Mouse (Mus musculus) adrenal gland, adult 2 months (tissue): ENCODE data around the gene Rpusd1. TPM values are rescaled to one million over a fixed set of nuclear protein-coding genes. Genes with fewer than 3 reads are reported as not detected.

Experiments used
- DNase-seq: peaks from one replicate; pipeline ENCODE4 v3.0.0; 2021
- long read RNA-seq: library from polyadenylated mRNA; stranded (forward); transcript quantifications from one replicate; pipeline ENCODE4 v2.0.0, GENCODE M21; 2021
- polyA plus RNA-seq: library from polyadenylated mRNA; depleted of rRNA; stranded (reverse); fragments of >200 nt; gene quantifications from 2 replicates; pipeline ENCODE4 v1.2.3, GENCODE M21; 2012; rRNA removed
- total RNA-seq, 2 experiments: library from RNA; stranded (reverse); gene quantifications; 2 replicates each; pipeline ENCODE4 v1.2.3; 2021

Gene Rpusd1
- total RNA-seq (10 to 100 TPM; 10.3 to 14.6 TPM), polyA plus RNA-seq (87.7 and 100 TPM in 2 replicates)
- long read RNA-seq, transcript Rpusd1-201 (6 exons, 1,745 nt) = major isoform, 7 of 17 reads
- long read RNA-seq, partial matches to known transcripts = 2 of 17 reads
- long read RNA-seq, other reads (novel, unspliced or antisense) = 1 of 17 reads

- peak; percentile 99 for DNase-seq
Measured at GRCm38 (mm10) chr17:25727265-25728008, at the start of gene Rpusd1, which contains the start of gene Chtf18. Gene Rpusd1 (plus strand): TSS chr17:25727670. Gene Chtf18 (minus strand): TSS chr17:25727419.

GRCm38 (mm10) chr17:25677969-25678368, 49.5 kb upstream of the Rpusd1 start:
- DNase-seq = no peak

GRCm38 (mm10) chr17:25679818-25680217, 47.7 kb upstream of the Rpusd1 start:
- no peak for DNase-seq

GRCm38 (mm10) chr17:25681636-25682035, 45.8 kb upstream of the Rpusd1 start:
- DNase-seq = no peak

- DNase-seq = no peak
Measured at GRCm38 (mm10) chr17:25686323-25686722, 41.1 kb upstream of the Rpusd1 start.

GRCm38 (mm10) chr17:25688922-25689321, 38.5 kb upstream of the Rpusd1 start:
- DNase-seq = no peak

- no peak for DNase-seq
Measured at GRCm38 (mm10) chr17:25696263-25696662, 31.2 kb upstream of the Rpusd1 start.

- DNase-seq = peak; percentile 57
Measured at GRCm38 (mm10) chr17:25698446-25698845, 29.0 kb upstream of the Rpusd1 start.

GRCm38 (mm10) chr17:25700863-25701496, 26.5 kb upstream of the Rpusd1 start:
- DNase-seq = no peak

- no peak for DNase-seq
Measured at GRCm38 (mm10) chr17:25709994-25710393, 17.5 kb upstream of the Rpusd1 start.

GRCm38 (mm10) chr17:25711136-25711535, 16.3 kb upstream of the Rpusd1 start:
- DNase-seq = no peak

GRCm38 (mm10) chr17:25715627-25716026, 11.8 kb upstream of the Rpusd1 start:
- DNase-seq = no peak

GRCm38 (mm10) chr17:25716130-25716529, 11.3 kb upstream of the Rpusd1 start:
- DNase-seq = no peak

GRCm38 (mm10) chr17:25716711-25717637, 10.5 kb upstream of the Rpusd1 start, which contains the start of gene Gng13:
Gene Gng13 (plus strand): TSS chr17:25717171.
- peak; percentile 44 for DNase-seq

- no peak for DNase-seq
Measured at GRCm38 (mm10) chr17:25717691-25718090, 9.8 kb upstream of the Rpusd1 start.

GRCm38 (mm10) chr17:25721476-25721875, 6.0 kb upstream of the Rpusd1 start:
- no peak for DNase-seq

- no peak for DNase-seq
Measured at GRCm38 (mm10) chr17:25723470-25723869, 4.0 kb upstream of the Rpusd1 start.

- no peak for DNase-seq
Measured at GRCm38 (mm10) chr17:25723919-25724318, 3.6 kb upstream of the Rpusd1 start.

- no peak for DNase-seq
Measured at GRCm38 (mm10) chr17:25725264-25725663, 2.2 kb upstream of the Rpusd1 start.

GRCm38 (mm10) chr17:25728009-25728270, 470 bp downstream of the Rpusd1 start:
- DNase-seq = no peak

GRCm38 (mm10) chr17:25732082-25732481, 4.6 kb downstream of the Rpusd1 start:
- DNase-seq = peak; percentile 85

GRCm38 (mm10) chr17:25735246-25735645, 7.8 kb downstream of the Rpusd1 start:
- peak; percentile 53 for DNase-seq
